Mouse (Mus musculus) kidney, postnatal 0 days (tissue): ENCODE results near the gene Ltf. TPM values are rescaled to one million over a fixed set of nuclear protein-coding genes. Genes with fewer than 3 reads are reported as not detected.

Experiments used
- ATAC-seq: fragments of 200-750 bp; cut with Nextera tagmentation; replicated peaks from 2 replicates; pipeline ENCODE4 v1.8.0; 2017; ENCODE audit warnings: low read depth, moderate number of reproducible peaks, moderate TSS enrichment, moderate library complexity; ENCODE audit not compliant: low FRiP score
- DNase-seq: peaks from one replicate; pipeline ENCODE4 v3.0.0-alpha.2; 2016; ENCODE audit warnings: low spot score
- H3K27ac ChIP-seq: fragments of 300-500 bp; sonication (generic); 2 replicates; pipeline ENCODE4 v1.5.1; 2014; ENCODE audit warnings: mild to moderate bottlenecking
- H3K27me3 ChIP-seq: fragments of 300-500 bp; sonication (generic); 2 replicates; pipeline ENCODE4 v1.6.1; 2014; ENCODE audit warnings: low read length, mixed read lengths; ENCODE audit not compliant: insufficient read depth
- H3K36me3 ChIP-seq: fragments of 300-500 bp; sonication (generic); 2 replicates; pipeline ENCODE4 v1.6.1; 2014; ENCODE audit warnings: low read length, mixed read lengths; ENCODE audit not compliant: insufficient read depth
- H3K4me1 ChIP-seq: fragments of 300-500 bp; sonication (generic); replicated peaks from 2 replicates; pipeline ENCODE4 v1.6.1; 2014; ENCODE audit warnings: antibody characterized with exemption, low read length, mixed read lengths; ENCODE audit not compliant: insufficient read depth
- H3K4me2 ChIP-seq: fragments of 300-500 bp; sonication (generic); 2 replicates; pipeline ENCODE4 v1.6.1; 2014; ENCODE audit warnings: mild to moderate bottlenecking, low read length, moderate library complexity, mixed read lengths
- H3K4me3 ChIP-seq: fragments of 300-500 bp; sonication (generic); replicated peaks from 2 replicates; pipeline ENCODE4 v1.5.1; 2014; ENCODE audit warnings: low read depth, low read length
- H3K9ac ChIP-seq: fragments of 300-500 bp; sonication (generic); 2 replicates; pipeline ENCODE4 v1.6.1; 2014; ENCODE audit warnings: low read depth, low read length
- H3K9me3 ChIP-seq: fragments of 300-500 bp; sonication (generic); replicated peaks from 2 replicates; pipeline ENCODE4 v1.6.1; 2016; ENCODE audit warnings: low read length, inconsistent platforms, mixed read lengths
- CTCF ChIP-seq: IDR thresholded peaks from 2 replicates; pipeline ENCODE4 v1.5.1; 2016; ENCODE audit warnings: antibody characterized with exemption, low read depth, mild to moderate bottlenecking, moderate library complexity
- WGBS: fragments of 180-500 bp; shearing (Covaris S2); extraction: QIAGEN DNeasy Blood & Tissue Kit; methylation state at CpG from one replicate; pipeline ENCODE4 v1.1.7; 2014; 5-methylcytosine and 5-hydroxymethylcytosine counted together
- polyA plus RNA-seq: library from polyadenylated mRNA; unstranded; fragments of >200 nt; fragmentation: Nextera tagmentation; extraction: Ambion mirVana; gene quantifications from 2 replicates; pipeline ENCODE4 v1.2.1, GENCODE M21; 2015

Gene Ltf
- polyA plus RNA-seq, 1 experiment from 2014 or later = 2.5 TPM

DNA sequence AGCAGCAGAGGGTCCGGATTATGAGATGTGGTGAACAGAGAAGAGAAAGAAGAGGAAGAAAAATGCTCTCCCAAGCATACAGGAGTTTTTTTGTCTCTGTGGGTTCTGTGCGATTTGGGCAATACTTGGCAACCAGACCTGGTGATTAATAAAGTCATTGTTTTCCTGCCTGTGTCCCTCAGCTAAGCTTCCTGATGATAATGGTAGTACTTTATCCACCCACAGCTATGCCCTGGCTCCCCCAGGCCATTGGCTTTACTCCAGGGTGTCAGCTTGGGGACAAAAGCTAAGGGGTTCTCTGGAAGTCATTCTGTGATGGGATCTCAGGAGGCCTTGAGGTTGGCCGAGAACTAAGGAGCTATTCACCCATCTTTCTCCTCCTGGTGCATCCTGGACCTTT, 7.0 kb upstream of the Ltf start:
- ATAC-seq (no peak), DNase-seq (no peak)
- no peak for TF ChIP-seq CTCF

DNA sequence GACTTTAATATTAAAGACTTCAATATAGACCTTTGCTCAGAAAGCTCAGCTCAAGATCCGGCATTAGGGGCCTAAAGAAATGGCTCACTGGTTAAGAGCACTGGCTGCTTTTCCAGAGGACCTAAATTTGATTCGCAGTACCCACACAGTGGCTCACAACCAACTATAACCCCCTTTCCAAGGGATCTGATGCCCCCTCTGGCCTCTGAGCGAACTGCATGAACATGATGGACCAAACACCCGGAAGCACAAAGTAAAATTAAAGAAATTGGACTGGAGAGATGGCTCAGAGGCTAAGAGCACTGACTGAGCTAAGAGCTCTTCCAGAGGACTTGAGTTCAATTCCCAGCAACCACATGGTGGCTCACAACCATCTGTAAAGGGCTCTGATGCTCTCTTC, 3.4 kb upstream of the Ltf start:
- peak; percentile 34; the same call in 1 of the 2 replicates for TF ChIP-seq CTCF
- 85% methylated on average over 4 of the region's 4 CpGs for WGBS

More for the DNA sequence above, 7.0 kb upstream of the Ltf start:
- no peaks in the 10 kb centered on the region for H3K27me3 ChIP-seq
- H3K36me3 ChIP-seq = no peaks in the 10 kb centered on the region
- no peak overlapping the region for H3K27ac ChIP-seq
- no peaks in the 10 kb centered on the region for H3K9me3 ChIP-seq
- H3K9ac ChIP-seq = no peak overlapping the region
- WGBS = 79% methylated on average over 3 of the region's 3 CpGs
- H3K4me3 ChIP-seq = no peak overlapping the region
- H3K4me1 ChIP-seq = no peaks in the 10 kb centered on the region
- no peak overlapping the region for H3K4me2 ChIP-seq

DNA sequence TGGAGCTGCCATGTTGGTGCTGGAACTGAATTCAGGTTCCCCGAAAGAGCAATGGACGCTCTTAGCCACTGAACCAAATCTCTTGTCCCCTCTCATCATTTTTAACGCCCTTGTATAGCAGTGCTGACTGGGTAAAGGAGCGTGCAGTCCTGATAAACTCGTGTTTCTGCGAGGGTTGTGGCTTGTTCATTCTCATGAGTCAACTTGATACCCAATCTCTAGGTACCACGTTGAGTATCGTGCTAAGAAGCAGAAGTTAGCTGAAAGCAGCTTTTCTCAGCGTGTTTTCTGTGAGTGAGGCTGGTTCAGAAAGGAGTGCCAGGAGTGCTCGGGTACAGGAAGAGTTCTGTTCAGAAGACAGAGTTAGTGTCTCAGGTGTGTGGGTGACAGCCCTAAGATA, 7.7 kb downstream of the Ltf start:
- TF ChIP-seq CTCF = no peak
- H3K4me3 ChIP-seq = no peak overlapping the region
- no peaks in the 10 kb centered on the region for H3K4me1 ChIP-seq
- H3K4me2 ChIP-seq = no peak overlapping the region
- 85% methylated on average over 10 of the region's 10 CpGs for WGBS
- H3K27ac ChIP-seq = no peak overlapping the region
- ATAC-seq = no peak
- H3K27me3 ChIP-seq = no peaks in the 10 kb centered on the region
- no peak overlapping the region for H3K9ac ChIP-seq
- H3K36me3 ChIP-seq = no peaks in the 10 kb centered on the region
- no peak for DNase-seq
- no peaks in the 10 kb centered on the region for H3K9me3 ChIP-seq

More for the DNA sequence above, 3.4 kb upstream of the Ltf start:
- Histone ChIP-seq H3K27ac (no peak overlapping the region), H3K9ac (no peak overlapping the region), H3K4me3 (no peak overlapping the region), H3K27me3 (no peaks in the 10 kb centered on the region), H3K9me3 (no peaks in the 10 kb centered on the region), H3K36me3 (no peaks in the 10 kb centered on the region), H3K4me2 (no peak overlapping the region), H3K4me1 (no peaks in the 10 kb centered on the region)
- DNase-seq (no peak), ATAC-seq (no peak)

DNA sequence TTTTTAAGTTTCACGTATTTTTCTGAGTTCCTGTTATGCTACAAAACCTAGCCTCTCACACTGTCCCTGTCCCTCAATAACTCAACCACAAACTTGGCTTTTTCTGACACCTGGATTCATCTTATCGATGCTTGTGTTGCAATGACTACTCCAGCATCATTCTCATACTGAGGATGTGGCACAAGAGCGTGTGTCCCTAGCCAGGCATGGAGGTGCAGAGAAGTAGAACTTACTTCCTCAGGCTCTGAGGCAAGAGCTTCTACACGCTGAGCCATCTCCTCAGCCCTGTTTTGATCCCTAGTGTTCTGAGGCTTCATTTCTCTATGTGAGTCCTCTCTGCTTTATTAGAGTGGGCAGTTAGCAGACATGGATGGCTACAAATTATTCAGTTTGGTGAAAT, 14.6 kb downstream of the Ltf start:
- H3K27ac ChIP-seq = no peak overlapping the region
- no peak overlapping the region for H3K4me2 ChIP-seq
- H3K4me1 ChIP-seq = no peaks in the 10 kb centered on the region
- H3K27me3 ChIP-seq = no peaks in the 10 kb centered on the region
- H3K4me3 ChIP-seq = no peak overlapping the region
- no peak for ATAC-seq
- WGBS = 88% methylated on average over 4 of the region's 4 CpGs
- TF ChIP-seq CTCF = no peak
- no peaks in the 10 kb centered on the region for H3K9me3 ChIP-seq
- no peak for DNase-seq
- no peak overlapping the region for H3K9ac ChIP-seq
- no peaks in the 10 kb centered on the region for H3K36me3 ChIP-seq

DNA sequence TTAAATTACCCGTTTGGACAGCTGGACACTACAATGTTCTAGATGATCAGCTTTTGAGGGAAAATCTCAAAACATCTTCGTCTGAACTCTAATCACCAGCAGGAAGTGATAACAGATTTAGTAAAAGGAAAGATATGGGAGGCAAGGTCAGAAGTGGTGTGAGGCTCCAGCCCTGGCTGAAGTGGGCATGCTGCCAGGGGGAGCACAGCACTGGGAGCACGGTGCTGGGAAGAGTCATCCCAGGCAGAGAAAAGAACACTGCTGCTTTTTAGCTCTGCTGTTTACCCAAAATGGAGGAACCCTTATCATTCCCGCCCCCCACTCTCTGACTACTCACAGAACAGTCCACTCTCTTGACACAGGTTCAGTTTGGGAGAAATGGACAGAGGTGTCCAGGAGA, 20.9 kb downstream of the Ltf start:
- Histone ChIP-seq H3K4me2 (no peak overlapping the region), H3K27ac (no peak overlapping the region), H3K27me3 (no peaks in the 10 kb centered on the region), H3K36me3 (no peaks in the 10 kb centered on the region), H3K4me1 (no peaks in the 10 kb centered on the region), H3K9ac (no peak overlapping the region), H3K9me3 (no peaks in the 10 kb centered on the region), H3K4me3 (no peak overlapping the region)
- WGBS = 60% methylated on average over 4 of the region's 4 CpGs
- TF ChIP-seq CTCF = no peak
- ATAC-seq (no peak), DNase-seq (no peak)

DNA sequence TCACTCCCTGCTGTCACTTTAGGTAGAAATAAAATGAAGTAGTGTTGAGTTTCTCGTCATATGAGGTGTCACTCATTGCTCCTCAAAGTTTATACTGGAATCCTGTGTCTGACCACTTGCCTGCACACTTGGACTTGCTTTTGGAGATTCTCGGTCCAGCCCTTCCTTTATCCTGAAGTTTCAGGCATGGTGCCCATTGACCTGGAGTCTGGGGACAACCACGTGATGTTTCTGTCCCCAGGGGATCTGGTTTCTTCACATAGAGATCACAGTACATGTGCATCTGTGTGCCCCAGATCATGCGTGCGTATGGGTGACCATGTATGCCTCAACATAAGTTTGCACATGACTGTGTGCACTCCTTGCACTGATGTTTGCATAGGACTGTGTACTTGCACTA, 23.2 kb downstream of the Ltf start:
- no peak overlapping the region for H3K4me2 ChIP-seq
- DNase-seq = no peak
- no peaks in the 10 kb centered on the region for H3K9me3 ChIP-seq
- no peaks in the 10 kb centered on the region for H3K4me1 ChIP-seq
- H3K4me3 ChIP-seq = no peak overlapping the region
- 78% methylated on average over 5 of the region's 5 CpGs for WGBS
- no peak for TF ChIP-seq CTCF
- no peak for ATAC-seq
- no peak overlapping the region for H3K9ac ChIP-seq
- H3K27ac ChIP-seq = no peak overlapping the region
- no peaks in the 10 kb centered on the region for H3K27me3 ChIP-seq
- no peaks in the 10 kb centered on the region for H3K36me3 ChIP-seq

DNA sequence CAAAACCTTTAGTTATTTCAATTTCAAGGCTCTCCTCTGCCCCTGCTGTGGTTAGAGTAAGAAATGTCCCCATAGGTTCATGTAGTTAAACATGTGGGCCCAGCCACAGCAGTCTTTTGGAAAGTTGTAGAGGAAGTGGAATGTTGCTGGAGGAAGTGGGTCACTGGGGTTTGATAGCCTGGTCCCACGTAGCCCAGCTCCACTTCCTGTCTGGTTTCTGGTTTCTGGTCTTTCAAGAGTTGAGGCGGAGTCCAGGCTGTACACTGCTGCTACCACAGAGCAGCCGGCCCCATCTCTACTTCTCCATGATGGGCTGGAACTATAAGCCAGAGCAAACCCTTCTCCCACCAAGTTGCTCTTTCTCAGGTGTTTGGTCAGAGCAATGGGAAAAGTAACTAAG, 27.2 kb downstream of the Ltf start:
- TF ChIP-seq CTCF = no peak
- ATAC-seq (no peak), DNase-seq (peak; percentile 28)
- no peaks in the 10 kb centered on the region for H3K9me3 ChIP-seq
- H3K27me3 ChIP-seq = no peaks in the 10 kb centered on the region
- no peak overlapping the region for H3K27ac ChIP-seq
- WGBS = 62% methylated on average over 3 of the region's 3 CpGs
- H3K4me3 ChIP-seq = no peak overlapping the region
- H3K4me2 ChIP-seq = no peak overlapping the region
- no peaks in the 10 kb centered on the region for H3K4me1 ChIP-seq
- no peaks in the 10 kb centered on the region for H3K36me3 ChIP-seq
- no peak overlapping the region for H3K9ac ChIP-seq
